Mouse (Mus musculus) adrenal gland, postnatal 36 days (tissue): ENCODE data around the gene Chrdl2. TPM values are rescaled to one million over a fixed set of nuclear protein-coding genes. Genes with fewer than 3 reads are reported as not detected.
"Not testable (repeated sequence)": the region's sequence is repeated elsewhere in the genome, so short reads cannot be mapped to it uniquely, and the experiment has no call there.

ENCODE experiments used
- DNase-seq, 2 experiments: peaks; one replicate each; pipeline ENCODE4 v3.0.0; 2021; ENCODE audit warnings: mixed read lengths in 1 of 2
- total RNA-seq, 2 experiments: library from RNA; stranded (reverse); gene quantifications; 2 replicates each; pipeline ENCODE4 v1.2.3; 2021

Chrdl2 gene
- total RNA-seq, 2 experiments from 2014 or later, result not detected

DNA sequence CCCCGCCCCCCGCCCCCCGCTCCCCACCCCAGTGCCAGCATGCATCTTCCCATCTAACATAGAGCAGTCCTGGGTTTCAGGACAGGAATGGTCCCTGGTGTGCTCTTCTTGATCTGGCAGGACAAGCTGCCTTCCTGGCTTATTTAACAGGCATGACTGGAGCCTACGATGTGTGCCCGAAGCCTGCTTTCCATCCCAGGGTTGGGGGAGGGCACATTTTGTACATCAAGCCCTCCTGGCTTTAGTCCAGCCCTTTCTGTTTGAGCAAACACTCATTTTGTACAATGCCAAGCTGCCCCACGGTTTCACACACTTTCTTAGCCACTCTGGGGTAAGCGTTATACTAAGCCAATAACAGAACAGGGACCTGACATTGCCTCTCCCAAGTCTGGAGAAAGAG lies 30.1 kb downstream of the Chrdl2 start:
- no peak for DNase-seq

DNA sequence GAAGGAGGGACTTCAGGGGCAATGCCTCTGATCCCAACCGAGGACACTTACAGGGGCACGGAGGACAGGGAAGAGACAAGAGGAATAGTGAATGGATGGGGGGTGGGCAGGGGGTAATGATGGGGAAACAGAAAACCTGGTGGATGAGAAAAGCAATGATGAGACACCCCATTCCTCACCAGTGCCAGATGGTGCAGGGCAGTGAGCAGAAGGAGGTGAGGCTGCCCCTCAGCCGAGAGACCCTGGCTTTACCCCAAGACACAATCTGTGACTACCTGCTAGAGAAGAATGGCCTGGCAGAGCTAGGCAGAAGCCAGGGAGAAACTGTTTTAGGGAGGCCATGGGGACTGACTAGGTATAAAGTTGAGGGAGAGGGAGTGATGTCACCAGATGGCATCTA lies 30.5 kb downstream of the Chrdl2 start:
- DNase-seq, result no peak

DNA sequence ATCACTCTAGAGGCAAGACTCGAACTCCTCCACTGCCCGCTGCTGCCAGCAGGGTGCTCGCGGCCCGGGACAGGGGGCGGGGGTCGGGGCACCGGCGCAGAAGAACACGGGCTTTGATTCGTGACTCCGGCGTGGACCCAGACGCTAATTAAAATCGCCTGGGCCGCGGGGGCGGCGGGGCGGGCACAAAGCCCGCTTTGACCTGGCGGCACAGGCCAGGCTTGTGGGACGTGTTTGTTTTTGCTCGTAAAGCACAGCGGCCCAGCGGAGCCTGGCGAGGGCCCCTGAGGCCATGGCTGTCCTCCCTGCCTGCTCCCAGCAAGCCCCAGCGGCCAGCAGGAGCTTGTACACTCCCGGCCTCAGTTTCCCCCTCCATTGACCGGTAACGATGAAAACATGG lies 36.1 kb downstream of the Chrdl2 start:
- DNase-seq, result no peak

DNA sequence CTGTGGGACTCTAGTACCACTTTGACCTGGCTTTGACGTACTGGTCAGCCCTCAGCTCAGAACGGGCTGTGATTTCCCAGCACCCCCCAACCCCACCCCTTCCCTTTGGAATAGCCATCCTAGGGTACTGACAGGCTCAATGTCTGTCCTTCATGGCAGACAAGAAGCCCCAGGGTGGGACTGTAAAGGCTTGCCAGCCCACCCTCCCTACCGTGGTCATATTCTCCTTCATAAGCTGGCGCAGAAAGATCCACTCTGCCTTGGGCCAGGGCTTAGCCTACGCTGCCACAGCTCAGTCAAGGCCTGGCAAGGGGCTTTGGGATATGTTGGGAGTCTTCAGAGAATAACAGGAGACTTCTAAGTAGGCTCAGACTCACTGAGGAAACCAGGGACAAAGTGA lies 37.1 kb downstream of the Chrdl2 start:
- DNase-seq, result no peak

DNA sequence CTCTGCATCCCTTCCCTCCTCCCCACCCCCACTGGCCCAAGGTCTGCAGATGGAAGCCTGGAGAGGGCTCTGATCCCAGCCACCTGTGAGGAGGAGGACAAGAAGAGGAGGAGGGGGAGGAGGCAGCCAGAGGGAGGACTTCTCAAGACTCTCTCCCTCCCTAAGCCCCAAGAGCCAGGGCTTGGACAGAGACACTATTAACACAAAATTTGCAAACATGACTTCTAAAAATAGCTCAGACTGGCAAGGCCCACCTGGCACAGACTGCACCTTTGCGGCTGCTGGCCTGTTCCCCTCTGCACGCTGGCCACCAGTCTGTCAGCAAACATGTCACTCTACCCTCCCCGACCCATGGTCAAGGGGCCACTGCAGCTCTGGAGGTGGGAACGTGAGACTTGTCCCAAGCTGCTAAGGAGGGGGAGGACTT lies 37.6 kb downstream of the Chrdl2 start:
- no peak for DNase-seq

DNA sequence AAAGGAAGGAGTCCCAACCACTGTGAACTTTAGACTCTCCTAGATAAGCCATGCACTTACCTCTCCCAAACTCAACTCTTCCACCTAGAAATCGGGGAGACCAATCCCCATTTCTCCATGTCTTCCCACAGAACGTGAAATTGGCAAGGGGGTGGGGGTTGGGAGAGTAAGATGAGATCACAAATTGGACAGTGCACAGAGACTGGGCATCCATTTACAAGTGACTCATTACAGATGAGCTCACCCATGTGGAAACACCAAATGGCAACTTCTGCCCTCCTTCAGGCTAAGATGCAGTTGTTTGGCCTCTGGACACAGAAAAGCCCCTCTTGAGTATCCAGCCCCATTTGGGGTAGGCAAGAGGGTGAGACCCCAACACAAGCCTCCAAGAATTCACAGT lies 40.5 kb downstream of the Chrdl2 start:
- peak; percentile 53 to 70 for DNase-seq

DNA sequence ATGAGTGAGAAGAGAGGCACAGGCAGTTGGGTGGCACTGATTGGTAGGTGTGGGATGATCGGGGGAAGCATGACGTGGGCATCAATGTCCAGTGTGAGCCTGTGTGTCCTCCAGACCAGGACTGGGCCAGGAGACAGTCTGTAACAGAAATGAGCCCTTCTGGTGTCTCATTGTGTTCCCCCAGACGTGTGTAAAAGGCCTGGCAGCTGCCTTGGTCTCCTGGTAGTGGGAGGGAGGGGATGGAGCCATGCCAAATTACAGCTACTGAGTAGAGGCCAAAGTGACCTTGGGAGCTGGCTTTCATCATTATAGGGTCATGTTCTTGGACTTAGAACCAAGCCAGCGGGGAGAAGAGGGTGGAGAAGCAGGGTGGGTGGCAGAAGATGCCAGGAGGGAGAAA lies 45.9 kb downstream of the Chrdl2 start:
- peak; percentile 71 to 81 for DNase-seq

DNA sequence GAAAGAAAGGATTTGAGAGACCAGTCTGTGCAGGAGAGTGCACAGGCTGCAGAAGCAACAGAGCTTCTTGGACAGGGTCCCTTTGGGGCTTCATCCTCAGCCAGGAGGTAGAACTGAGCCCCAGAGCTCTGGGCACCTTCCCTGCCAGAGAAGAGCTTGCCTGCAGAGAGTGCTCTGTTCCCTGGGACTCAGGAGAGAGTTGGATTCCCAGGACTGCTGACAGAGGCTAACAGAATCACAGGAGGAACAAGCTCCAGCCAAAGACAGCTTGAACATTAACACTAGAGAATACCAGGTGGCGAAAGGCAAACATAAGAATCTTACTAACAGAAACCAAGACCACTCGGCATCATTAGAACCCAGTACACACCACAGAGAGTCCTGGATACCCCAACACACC lies 47.0 kb downstream of the Chrdl2 start:
- not testable (repeated sequence) for DNase-seq

DNA sequence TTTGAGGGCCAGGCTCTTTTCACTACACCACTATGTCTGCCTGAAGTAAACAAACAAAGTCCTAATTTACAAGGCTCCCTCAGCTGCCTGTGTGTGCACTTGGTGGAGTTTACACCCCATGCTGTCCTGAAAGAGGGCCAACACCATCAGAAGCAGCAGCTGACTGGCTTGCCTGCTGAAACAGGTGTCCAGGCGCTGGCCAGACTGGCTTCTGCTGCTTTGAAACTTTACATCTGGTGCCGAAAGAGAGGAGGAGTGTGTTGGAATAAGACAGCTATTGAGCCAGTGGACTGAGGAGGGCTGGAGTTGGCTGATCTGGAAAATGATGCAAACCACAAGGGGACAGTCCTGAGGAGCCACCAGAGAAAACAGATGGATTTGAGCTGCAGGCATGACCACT lies 68.0 kb downstream of the Chrdl2 start:
- no peak for DNase-seq

DNA sequence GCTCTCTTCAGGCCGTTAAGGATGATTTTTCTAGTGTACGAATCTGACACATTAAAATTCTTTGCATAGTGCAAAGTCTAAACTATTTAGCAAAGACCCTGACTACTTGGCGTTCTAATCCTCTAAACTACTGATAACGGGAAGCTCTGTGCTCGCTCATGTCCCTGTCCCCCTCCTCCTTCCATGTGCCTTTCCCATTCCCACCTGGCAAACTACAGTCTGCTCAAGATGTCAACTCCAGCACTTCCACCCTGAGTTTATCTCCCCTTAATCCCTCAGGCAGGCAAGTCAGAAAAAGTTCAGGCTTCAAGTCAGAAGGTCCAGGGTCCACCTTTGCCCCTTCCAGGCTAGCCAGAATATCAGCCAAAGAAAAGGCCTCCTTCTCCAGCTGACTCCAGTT lies 70.3 kb downstream of the Chrdl2 start:
- no peak for DNase-seq

DNA sequence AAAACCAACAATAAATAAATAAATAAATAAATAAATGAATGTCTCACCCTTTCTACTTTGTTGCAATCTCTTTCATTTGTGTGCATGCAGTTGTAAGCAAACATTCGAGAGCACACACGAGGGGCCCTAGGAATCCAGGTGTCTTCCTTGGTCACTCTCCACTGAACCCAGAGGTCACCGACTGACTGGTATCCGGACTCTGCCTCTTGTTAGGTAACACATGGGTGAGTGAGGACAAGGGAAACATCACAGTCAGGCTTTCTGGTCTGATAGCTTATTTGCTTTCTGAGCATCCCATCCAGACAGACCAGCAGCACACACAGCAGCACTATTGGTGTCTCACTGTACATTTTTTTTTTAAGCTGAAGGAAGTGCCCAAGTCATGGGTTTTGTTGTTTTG lies 71.1 kb downstream of the Chrdl2 start:
- DNase-seq, result no peak

DNA sequence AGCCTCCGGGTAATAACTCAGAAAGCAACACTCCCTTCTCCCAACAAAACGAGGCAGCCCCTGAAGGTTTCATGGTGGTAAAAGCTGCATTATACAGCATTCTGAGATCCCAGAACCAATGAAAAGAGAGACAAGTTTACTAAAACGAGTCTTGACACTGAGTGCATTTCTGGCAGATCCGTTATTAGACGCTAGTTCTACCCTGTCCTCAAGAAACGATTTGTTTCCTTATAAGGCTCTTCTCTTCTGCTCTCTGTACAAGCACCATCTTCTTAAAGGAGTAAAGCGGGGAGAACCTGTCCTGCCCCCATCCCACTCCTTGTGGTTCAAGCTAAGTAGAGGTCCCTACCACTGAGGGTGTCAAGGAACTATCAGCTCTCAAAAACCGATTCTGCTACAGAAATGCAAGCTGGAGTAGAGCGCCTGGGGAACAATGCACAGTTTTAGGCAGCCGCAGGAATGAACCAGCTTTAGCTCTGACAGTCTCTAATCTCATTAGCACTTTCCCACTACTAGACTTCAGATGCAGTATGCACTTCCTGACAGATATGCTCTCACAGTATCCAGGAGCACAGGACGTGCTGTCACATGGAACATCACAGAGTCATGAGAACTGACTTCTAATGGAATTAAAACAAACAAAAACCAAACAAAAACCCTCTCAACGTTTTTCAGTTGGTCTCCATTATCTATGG lies 74.3 kb downstream of the Chrdl2 start:
- no peak for DNase-seq

DNA sequence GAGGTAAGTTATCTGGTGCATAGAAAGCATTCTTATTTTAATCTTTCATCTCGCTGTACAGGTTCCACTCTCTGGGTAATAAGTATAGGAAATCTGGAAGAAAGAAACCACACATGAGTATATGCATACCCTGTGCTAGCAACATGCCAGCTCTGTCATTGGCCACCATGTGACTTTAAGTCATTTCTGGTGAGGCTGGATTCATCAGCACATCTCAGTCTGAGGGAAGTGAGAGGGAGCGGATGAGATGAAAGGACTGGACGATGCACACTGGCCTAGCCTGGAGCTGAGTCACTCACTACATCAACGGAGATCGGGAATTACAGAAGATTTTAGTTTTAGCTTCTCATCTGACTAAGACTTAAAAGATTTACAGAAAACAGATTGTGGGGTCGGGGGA lies 76.9 kb downstream of the Chrdl2 start:
- no peak for DNase-seq

DNA sequence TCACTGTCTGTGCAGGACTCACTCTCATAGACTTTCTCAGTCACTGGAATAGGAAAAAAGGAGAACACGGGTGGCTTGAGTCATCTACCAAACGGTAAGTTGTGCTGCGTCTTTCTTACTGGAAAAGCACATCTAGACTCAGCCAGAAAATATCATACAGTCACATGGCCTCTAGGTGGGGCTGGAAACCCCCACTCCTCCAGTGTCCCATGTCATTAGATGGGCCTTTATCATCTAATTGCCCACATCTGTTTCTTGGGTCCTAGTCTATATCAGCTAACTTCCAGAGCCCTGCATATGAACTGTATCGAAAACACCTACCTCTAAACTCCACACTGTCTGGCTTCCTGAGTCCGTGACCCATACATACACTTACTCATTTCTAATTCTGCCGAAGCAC lies 77.8 kb downstream of the Chrdl2 start:
- DNase-seq, result no peak

Other genes with a start within 250 kb of the Chrdl2 start
- not detected for gene Olfr521, start 242.7 kb upstream of the Chrdl2 start, total RNA-seq
- gene Neu3, start 177.8 kb upstream of the Chrdl2 start, total RNA-seq, result 1 to 10 TPM; 2.3 to 2.4 TPM
- 1 to 10 TPM in 1 of 2 experiments, under 1 TPM in 1; 0.33 to 5.5 TPM for gene Xrra1, start 147.1 kb upstream of the Chrdl2 start, total RNA-seq
- 100 to 1,000 TPM; 181 to 214 TPM for gene Spcs2, start 142.7 kb upstream of the Chrdl2 start, total RNA-seq
- gene Rnf169, start 25.7 kb upstream of the Chrdl2 start, total RNA-seq, result 10 to 100 TPM; 14.2 to 21.6 TPM
- gene Pold3, start 115.4 kb downstream of the Chrdl2 start, total RNA-seq, result 10 to 100 TPM; 21.5 to 22.3 TPM
- 1 to 10 TPM; 3.8 to 5.3 TPM for gene Lipt2, start 153.1 kb downstream of the Chrdl2 start, total RNA-seq
- 1 to 10 TPM in 1 of 2 experiments, under 1 TPM in 1; 0.99 to 1.5 TPM for gene Kcne3, start 170.3 kb downstream of the Chrdl2 start, total RNA-seq
- 1 to 10 TPM; 5.7 to 8.9 TPM for gene Pgm2l1, start 221.2 kb downstream of the Chrdl2 start, total RNA-seq